Mouse (Mus musculus): ENCODE measurements at regions not wholly inside any gene's neighbourhood (a gene's known extent, or its start where the extent isn't known, plus 50 kb on each side); places are given as distances from the start of the nearest gene placed in this dataset.

DNA sequence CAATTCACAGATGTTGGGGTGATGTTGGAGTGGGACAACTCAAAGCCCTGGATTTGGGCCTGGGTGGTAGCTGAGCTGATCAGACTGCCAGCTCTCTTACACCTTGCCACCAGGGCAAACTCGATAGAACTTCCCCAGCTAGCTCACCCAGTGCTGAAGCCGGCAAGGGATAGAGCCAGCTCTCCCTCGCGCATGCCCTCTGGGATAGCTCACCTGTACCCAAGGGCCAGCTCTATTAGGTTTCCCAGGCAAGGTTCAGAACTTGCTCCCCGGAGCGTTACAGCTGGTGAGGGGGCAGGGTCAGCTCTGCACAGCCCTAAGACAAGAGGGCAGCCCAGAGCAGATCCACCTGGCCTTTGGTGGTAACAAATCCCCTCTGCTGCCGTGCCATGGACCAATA is 54.1 kb upstream of the 1700012A03Rik start:
- Histone ChIP-seq H3K4me3 (ENCODE audit: insufficient read depth, low read length) (no peak overlapping the region), H3K4me1 (ENCODE audit: control insufficient read depth, insufficient read depth, low read length) (no peaks in the 10 kb centered on the region), H3K27ac (ENCODE audit: insufficient read depth, low read length) (no peak overlapping the region)
- TF ChIP-seq POLR2A (IDR thresholded peaks at IDR 0.05; ENCODE audit: low read depth, low read length) (no peak), CTCF (IDR thresholded peaks at IDR 0.05; ENCODE audit: borderline replicate concordance, insufficient read depth, low read length) (no peak)

DNA sequence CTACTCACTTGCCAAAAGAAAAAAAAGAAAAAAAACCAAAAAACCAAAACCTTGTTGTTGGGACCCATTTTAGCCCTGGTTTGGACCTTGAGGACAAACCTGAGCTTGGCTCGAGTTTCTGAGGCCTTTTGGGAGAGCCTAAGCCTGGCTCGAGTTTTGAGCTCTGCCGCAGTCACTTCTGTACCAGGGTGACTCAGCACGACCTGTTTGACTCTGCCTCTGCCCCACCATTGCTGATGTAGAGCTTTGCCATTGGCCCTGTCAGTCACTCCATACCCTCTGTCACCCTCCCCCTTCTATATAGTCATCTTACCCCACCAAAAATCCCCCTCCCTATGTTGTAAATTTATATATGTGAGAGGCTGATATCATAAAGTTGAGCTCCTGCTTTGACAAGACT is 54.8 kb upstream of the 1700012A03Rik start:
- no peak overlapping the region for H3K27ac ChIP-seq (ENCODE audit: insufficient read depth, low read length)
- H3K4me1 ChIP-seq (ENCODE audit: control insufficient read depth, insufficient read depth, low read length): no peaks in the 10 kb centered on the region
- no peak for TF ChIP-seq POLR2A (IDR thresholded peaks at IDR 0.05; ENCODE audit: low read depth, low read length)
- no peak for TF ChIP-seq CTCF (IDR thresholded peaks at IDR 0.05; ENCODE audit: borderline replicate concordance, insufficient read depth, low read length)
- no peak overlapping the region for H3K4me3 ChIP-seq (ENCODE audit: insufficient read depth, low read length)

- H3K27ac ChIP-seq (ENCODE audit: insufficient read depth, low read length): no peak overlapping the region
- TF ChIP-seq CTCF (IDR thresholded peaks at IDR 0.05; ENCODE audit: borderline replicate concordance, insufficient read depth, low read length) (no peak), POLR2A (IDR thresholded peaks at IDR 0.05; ENCODE audit: low read depth, low read length) (no peak)
- H3K4me3 ChIP-seq (ENCODE audit: insufficient read depth, low read length): no peak overlapping the region
- H3K4me1 ChIP-seq (ENCODE audit: control insufficient read depth, insufficient read depth, low read length): no peaks in the 10 kb centered on the region
Measured at GRCm38 (mm10) chr6:31985698-31986097, 64.3 kb upstream of the 1700012A03Rik start.

- no peaks in the 10 kb centered on the region for H3K4me1 ChIP-seq (ENCODE audit: control insufficient read depth, insufficient read depth, low read length)
- H3K4me3 ChIP-seq (ENCODE audit: insufficient read depth, low read length): no peak overlapping the region
- H3K27ac ChIP-seq (ENCODE audit: insufficient read depth, low read length): no peak overlapping the region
- TF ChIP-seq CTCF (IDR thresholded peaks at IDR 0.05; ENCODE audit: borderline replicate concordance, insufficient read depth, low read length): no peak
- TF ChIP-seq POLR2A (IDR thresholded peaks at IDR 0.05; ENCODE audit: low read depth, low read length): no peak
Measured at GRCm38 (mm10) chr6:31976705-31977104, 73.3 kb upstream of the 1700012A03Rik start.

GRCm38 (mm10) chr6:31948063-31948481 is 102.0 kb upstream of the 1700012A03Rik start:
- H3K4me3 ChIP-seq (ENCODE audit: insufficient read depth, low read length): no peak overlapping the region
- no peak overlapping the region for H3K27ac ChIP-seq (ENCODE audit: insufficient read depth, low read length)
- TF ChIP-seq CTCF (IDR thresholded peaks at IDR 0.05; ENCODE audit: borderline replicate concordance, insufficient read depth, low read length) (no peak), POLR2A (IDR thresholded peaks at IDR 0.05; ENCODE audit: low read depth, low read length) (no peak)
- H3K4me1 ChIP-seq (ENCODE audit: control insufficient read depth, insufficient read depth, low read length): no peaks in the 10 kb centered on the region

DNA sequence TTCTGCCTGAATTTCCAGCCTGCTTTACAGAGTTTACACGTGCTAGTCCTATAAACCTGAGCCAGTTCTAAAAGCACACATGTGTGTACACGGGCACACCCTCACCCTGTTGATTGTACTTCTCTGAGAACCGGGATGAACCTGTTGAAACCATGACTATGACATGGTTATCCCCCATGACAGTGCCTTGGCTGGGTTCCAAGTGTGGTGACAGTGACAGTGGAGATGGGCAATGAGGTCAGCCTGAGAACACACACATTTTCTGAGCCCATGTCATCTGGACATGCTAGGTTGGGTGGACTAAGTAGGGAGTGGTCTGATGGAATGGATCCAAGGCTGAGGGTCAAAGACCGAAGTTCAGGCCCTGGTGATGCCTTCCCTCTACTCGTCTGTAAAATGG is 103.5 kb upstream of the 1700012A03Rik start:
- Histone ChIP-seq H3K4me3 (ENCODE audit: insufficient read depth, low read length) (no peak overlapping the region), H3K4me1 (ENCODE audit: control insufficient read depth, insufficient read depth, low read length) (no peaks in the 10 kb centered on the region), H3K27ac (ENCODE audit: insufficient read depth, low read length) (no peak overlapping the region)
- TF ChIP-seq CTCF (IDR thresholded peaks at IDR 0.05; ENCODE audit: borderline replicate concordance, insufficient read depth, low read length) (no peak), POLR2A (IDR thresholded peaks at IDR 0.05; ENCODE audit: low read depth, low read length) (no peak)

DNA sequence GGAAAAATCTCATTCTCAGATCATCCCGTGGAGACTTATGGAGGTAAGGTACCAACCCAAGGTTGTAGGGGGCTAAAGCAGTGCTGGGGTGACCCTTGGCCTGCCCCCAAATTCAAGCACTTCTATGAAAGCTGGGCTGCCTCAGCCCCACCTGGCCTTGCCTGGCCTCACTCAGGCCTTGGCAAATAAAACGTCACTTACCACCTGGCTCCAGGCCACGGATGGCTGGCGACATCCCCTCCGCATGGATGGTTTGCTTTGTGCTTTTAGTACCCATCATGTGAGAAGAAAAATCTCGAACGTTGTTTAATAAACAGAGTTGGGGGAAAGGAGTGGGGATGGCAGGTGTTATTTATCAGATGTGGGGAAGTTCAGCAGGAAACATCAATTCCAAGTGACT is 104.7 kb upstream of the 1700012A03Rik start:
- Histone ChIP-seq H3K27ac (ENCODE audit: insufficient read depth, low read length) (no peak overlapping the region), H3K4me3 (ENCODE audit: insufficient read depth, low read length) (no peak overlapping the region), H3K4me1 (ENCODE audit: control insufficient read depth, insufficient read depth, low read length) (no peaks in the 10 kb centered on the region)
- TF ChIP-seq POLR2A (IDR thresholded peaks at IDR 0.05; ENCODE audit: low read depth, low read length): no peak

- no peaks in the 10 kb centered on the region for H3K4me1 ChIP-seq (ENCODE audit: control insufficient read depth, insufficient read depth, low read length)
- no peak for TF ChIP-seq CTCF (IDR thresholded peaks at IDR 0.05; ENCODE audit: borderline replicate concordance, insufficient read depth, low read length)
- no peak for TF ChIP-seq POLR2A (IDR thresholded peaks at IDR 0.05; ENCODE audit: low read depth, low read length)
- no peak overlapping the region for H3K27ac ChIP-seq (ENCODE audit: insufficient read depth, low read length)
- no peak overlapping the region for H3K4me3 ChIP-seq (ENCODE audit: insufficient read depth, low read length)
Measured at GRCm38 (mm10) chr6:31944546-31944945, 105.5 kb upstream of the 1700012A03Rik start.

GRCm38 (mm10) chr6:31942696-31943095 is 107.3 kb upstream of the 1700012A03Rik start:
- no peaks in the 10 kb centered on the region for H3K4me1 ChIP-seq (ENCODE audit: control insufficient read depth, insufficient read depth, low read length)
- H3K4me3 ChIP-seq (ENCODE audit: insufficient read depth, low read length): no peak overlapping the region
- no peak overlapping the region for H3K27ac ChIP-seq (ENCODE audit: insufficient read depth, low read length)
- TF ChIP-seq CTCF (IDR thresholded peaks at IDR 0.05; ENCODE audit: borderline replicate concordance, insufficient read depth, low read length) (no peak), POLR2A (IDR thresholded peaks at IDR 0.05; ENCODE audit: low read depth, low read length) (no peak)

- peak overlapping the region; percentile 42 for H3K4me3 ChIP-seq (ENCODE audit: insufficient read depth, low read length)
- no peaks in the 10 kb centered on the region for H3K4me1 ChIP-seq (ENCODE audit: control insufficient read depth, insufficient read depth, low read length)
- peak; percentile 85 for TF ChIP-seq CTCF (IDR thresholded peaks at IDR 0.05; ENCODE audit: borderline replicate concordance, insufficient read depth, low read length)
- TF ChIP-seq POLR2A (IDR thresholded peaks at IDR 0.05; ENCODE audit: low read depth, low read length): no peak
- H3K27ac ChIP-seq (ENCODE audit: insufficient read depth, low read length): no peak overlapping the region
Measured at GRCm38 (mm10) chr6:31938216-31938814, 111.7 kb upstream of the 1700012A03Rik start.

GRCm38 (mm10) chr6:31937146-31937545 is 112.9 kb upstream of the 1700012A03Rik start:
- no peak for TF ChIP-seq POLR2A (IDR thresholded peaks at IDR 0.05; ENCODE audit: low read depth, low read length)
- no peak for TF ChIP-seq CTCF (IDR thresholded peaks at IDR 0.05; ENCODE audit: borderline replicate concordance, insufficient read depth, low read length)
- H3K27ac ChIP-seq (ENCODE audit: insufficient read depth, low read length): no peak overlapping the region

More at GRCm38 (mm10) chr6:31937146-31937545, 112.9 kb upstream of the 1700012A03Rik start:
- no peaks in the 10 kb centered on the region for H3K4me1 ChIP-seq (ENCODE audit: control insufficient read depth, insufficient read depth, low read length)
- no peak overlapping the region for H3K4me3 ChIP-seq (ENCODE audit: insufficient read depth, low read length)
